Mouse (Mus musculus) adrenal gland, adult 8-10 months (tissue): ENCODE results near the gene Olfr532. TPM values are rescaled to one million over a fixed set of nuclear protein-coding genes. Genes with fewer than 3 reads are reported as not detected.
"Not testable (repeated sequence)": the region's sequence is repeated elsewhere in the genome, so short reads cannot be mapped to it uniquely, and the experiment has no call there.

Experiments
- DNase-seq: peaks from one replicate; pipeline ENCODE4 v3.0.0; 2022
- total RNA-seq, 4 experiments: library from RNA; stranded (reverse); gene quantifications; 2 replicates each; pipeline ENCODE4 v1.2.4; 2022

Olfr532 gene
- not detected for total RNA-seq

DNA sequence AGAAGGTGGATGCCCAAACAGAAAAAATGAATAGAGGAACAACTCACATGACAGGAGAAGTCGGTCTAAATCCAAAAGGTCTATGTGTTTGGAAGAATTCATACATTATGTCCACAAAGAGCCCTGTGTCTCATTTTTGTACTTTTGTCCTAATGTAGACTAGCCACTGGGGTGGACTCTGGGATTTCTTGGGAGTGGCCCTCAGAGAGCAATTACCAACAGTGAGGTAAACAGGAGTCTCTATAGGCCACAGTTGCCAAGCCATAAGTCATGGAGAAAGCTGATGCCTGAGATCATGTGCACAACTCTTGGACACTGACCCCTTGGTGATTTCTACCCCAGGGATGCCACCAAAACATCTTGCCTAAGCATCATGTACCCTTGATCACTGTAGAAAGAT is at the start of gene Olfr532:
Gene Olfr532 (minus strand): TSS at position 101 of the 400 bp plus-strand sequence.
- no peak for DNase-seq

DNA sequence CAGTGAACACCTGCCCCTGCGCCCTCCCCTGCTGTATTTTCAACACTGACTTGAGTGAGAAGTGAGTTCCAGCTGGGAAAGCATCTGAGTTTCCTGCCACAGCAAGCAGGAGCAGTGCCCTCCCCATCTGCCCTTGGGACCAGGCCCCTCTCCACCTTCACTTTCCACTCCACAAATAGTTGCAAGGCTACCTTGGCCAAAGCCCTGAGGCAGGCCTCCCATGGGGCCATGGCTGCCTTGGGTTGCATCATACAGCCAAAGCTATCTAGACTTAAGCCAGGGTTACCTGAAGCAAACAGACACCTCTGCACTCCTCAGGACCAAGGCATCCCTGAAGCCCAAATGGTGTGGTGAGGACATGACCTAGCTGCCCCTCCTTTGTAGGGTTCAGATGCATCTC is 41.6 kb upstream of the Olfr532 start, which contains the start of gene Olfr533:
Gene Olfr533 (plus strand): TSS at position 301 of the 400 bp plus-strand sequence.
- DNase-seq: not testable (repeated sequence)

DNA sequence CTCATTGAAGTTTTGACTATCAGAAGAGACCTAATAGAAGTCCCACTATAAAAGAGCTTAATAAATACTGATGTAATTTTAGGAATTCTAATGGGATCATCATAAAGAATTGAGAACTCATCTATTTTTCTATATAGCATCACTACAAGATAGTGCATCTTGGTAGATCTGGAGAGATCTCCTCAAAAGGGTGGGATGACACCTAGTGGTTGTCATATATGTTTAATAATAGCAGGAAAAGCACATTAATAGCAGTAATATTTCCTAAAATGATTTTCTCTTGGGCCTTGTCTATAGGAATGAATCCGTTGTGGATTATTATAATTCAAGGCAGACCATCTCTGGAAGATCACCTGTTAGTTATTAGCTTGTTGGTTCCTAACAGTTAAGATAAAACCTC is 21.7 kb upstream of the Olfr532 start:
- DNase-seq: no peak

DNA sequence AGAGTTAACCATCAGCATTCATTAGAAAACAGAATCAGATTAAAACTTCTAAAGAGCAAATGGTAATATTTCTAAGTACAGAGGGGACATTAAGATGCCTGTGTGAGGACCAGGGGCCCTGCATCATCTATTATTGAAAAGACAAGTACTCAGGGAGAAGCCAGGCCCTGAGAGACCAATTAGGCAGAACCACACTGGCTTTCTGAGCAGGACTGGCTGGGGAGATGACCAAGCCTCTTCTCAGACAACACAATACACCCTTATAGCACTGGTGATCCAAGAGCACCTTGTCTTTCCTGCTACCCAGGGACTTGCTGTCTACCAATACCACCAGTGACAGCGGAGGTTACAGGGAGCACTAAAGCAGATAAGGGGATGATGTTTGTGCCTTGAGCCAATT is 18.6 kb downstream of the Olfr532 start, which contains the start of gene Olfr531:
Gene Olfr531 (minus strand): TSS at position 101 of the 400 bp plus-strand sequence.
- no peak for DNase-seq

DNA sequence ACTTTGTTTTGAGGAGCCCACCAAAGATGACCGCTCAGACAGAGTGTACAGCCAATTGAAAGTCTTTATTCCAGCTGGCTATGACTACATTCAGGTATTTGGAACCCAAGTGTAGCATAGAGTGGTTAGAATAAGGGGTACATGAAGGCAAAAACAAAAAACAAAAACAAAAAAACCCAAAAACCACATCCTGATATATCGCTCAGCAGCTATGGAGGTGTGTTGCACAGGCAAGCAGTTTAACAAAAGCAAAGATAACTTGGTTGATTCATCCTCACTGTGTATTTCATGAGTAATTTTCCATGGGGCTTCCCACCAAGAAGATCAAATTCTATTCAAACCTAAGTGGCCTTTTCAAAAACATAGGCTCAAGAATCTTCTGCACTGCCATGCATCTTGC is 44.5 kb downstream of the Olfr532 start:
- DNase-seq: no peak

DNA sequence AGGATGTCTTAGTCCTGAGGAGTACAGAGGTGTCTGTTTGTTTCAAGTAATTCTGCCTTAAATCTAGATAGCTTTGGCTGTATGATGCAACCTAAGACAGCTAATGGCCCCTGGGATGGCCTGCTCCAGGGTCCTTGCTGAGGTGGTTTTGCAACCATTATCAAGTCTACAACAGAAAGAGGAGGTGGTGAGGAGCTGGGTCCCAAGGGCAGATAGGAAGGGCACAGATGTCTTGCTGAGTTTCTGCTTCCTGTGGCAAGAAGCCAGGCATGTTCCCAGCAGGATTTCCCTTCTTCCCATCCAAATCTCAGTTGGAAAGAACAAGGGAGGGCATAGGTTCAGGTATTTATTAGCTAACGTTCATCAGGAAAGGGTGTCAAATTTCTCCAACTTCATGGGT is 45.2 kb downstream of the Olfr532 start, which contains the start of gene Olfr530:
Gene Olfr530 (minus strand): TSS at position 101 of the 400 bp plus-strand sequence.
- DNase-seq: no peak

DNA sequence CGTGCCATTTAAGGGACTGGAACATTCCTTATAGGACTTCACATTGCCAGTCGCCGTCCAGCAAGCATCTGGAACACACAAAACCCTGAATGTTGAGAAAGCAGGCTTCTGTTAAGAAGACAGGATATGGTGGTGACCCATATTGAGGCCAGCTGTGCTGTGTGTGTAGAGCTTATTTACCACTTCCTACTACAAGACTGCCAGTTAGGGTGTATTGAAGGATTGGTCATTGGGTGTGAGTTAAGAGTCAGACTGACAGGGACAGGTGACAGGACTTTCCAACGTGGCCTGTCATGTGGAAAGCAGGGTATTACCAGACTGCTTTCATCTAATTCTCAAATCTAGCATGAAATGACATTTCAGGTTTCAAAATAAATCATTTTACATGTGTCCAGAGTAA is 47.1 kb downstream of the Olfr532 start:
- DNase-seq: no peak

Other genes with a start within 250 kb of the Olfr532 start
- not detected for gene Olfr523, start 248.4 kb downstream of the Olfr532 start, total RNA-seq
- gene Olfr524, start 215.7 kb downstream of the Olfr532 start, total RNA-seq: not detected
- gene Cd163l1, start 203.4 kb downstream of the Olfr532 start, total RNA-seq: not detected
- under 1 TPM in 1 of 4 experiments, not detected in 3; 0.12 TPM for gene 5830411N06Rik, start 174.4 kb downstream of the Olfr532 start, total RNA-seq
- gene Olfr525, start 100.8 kb downstream of the Olfr532 start, total RNA-seq: not detected
- gene Olfr527, start 87.6 kb downstream of the Olfr532 start, total RNA-seq: not detected
- gene Olfr60, start 60.0 kb downstream of the Olfr532 start, total RNA-seq: not detected
- not detected for gene Olfr530, start 45.3 kb downstream of the Olfr532 start, total RNA-seq
- gene Olfr531, start 18.7 kb downstream of the Olfr532 start, total RNA-seq: not detected
- not detected for gene Olfr533, start 41.7 kb upstream of the Olfr532 start, total RNA-seq
- gene Olfr535, start 62.6 kb upstream of the Olfr532 start, total RNA-seq: not detected
- not detected for gene Olfr536, start 85.8 kb upstream of the Olfr532 start, total RNA-seq
- gene Olfr538, start 146.2 kb upstream of the Olfr532 start, total RNA-seq: not detected
- gene Olfr46, start 179.6 kb upstream of the Olfr532 start, total RNA-seq: under 1 TPM in 1 of 4 experiments, not detected in 3; 0.03 TPM
- gene Olfr61, start 207.3 kb upstream of the Olfr532 start, total RNA-seq: not detected
- gene Olfr53, start 224.8 kb upstream of the Olfr532 start, total RNA-seq: not detected
- under 1 TPM; 0.03 TPM for gene Olfr539, start 238.3 kb upstream of the Olfr532 start, total RNA-seq